Mouse (Mus musculus) thymus, adult 2 months (tissue): ENCODE measurements around the gene Runx2. TPM values are rescaled to one million over a fixed set of nuclear protein-coding genes. Genes with fewer than 3 reads are reported as not detected.
A peak's percentile ranks its signal among the peaks of the same experiment; 100 is the strongest.

Source experiments
- DNase-seq: peaks from one replicate; pipeline ENCODE4 v3.0.0; 2021
- H3K27ac ChIP-seq: fragments of 200-500 bp; 2 replicates; pipeline ENCODE4 v1.5.1; 2012; ENCODE audit warnings: low read length, control low read depth; ENCODE audit not compliant: control insufficient read depth, insufficient read depth
- H3K27me3 ChIP-seq: fragments of 200-500 bp; 2 replicates; pipeline ENCODE4 v1.6.1; 2012; ENCODE audit warnings: mild to moderate bottlenecking, low read length, moderate library complexity, mixed read lengths; ENCODE audit not compliant: control insufficient read depth, insufficient read depth
- H3K36me3 ChIP-seq: fragments of 200-500 bp; 2 replicates; pipeline ENCODE4 v1.6.1; 2012; ENCODE audit warnings: mild to moderate bottlenecking, low read length, moderate library complexity; ENCODE audit not compliant: control insufficient read depth, insufficient read depth
- H3K4me1 ChIP-seq: fragments of 200-500 bp; replicated peaks from 2 replicates; pipeline ENCODE4 v1.6.1; 2012; ENCODE audit warnings: low read length; ENCODE audit not compliant: control insufficient read depth, insufficient read depth
- H3K4me3 ChIP-seq: fragments of 200-500 bp; 2 replicates; pipeline ENCODE4 v1.5.1; 2012; ENCODE audit warnings: mild to moderate bottlenecking, low read length, control low read depth, moderate library complexity; ENCODE audit not compliant: control insufficient read depth, insufficient read depth
- CTCF ChIP-seq: fragments of 200-500 bp; IDR thresholded peaks from 2 replicates; pipeline ENCODE4 v1.5.1; 2012; ENCODE audit warnings: mild to moderate bottlenecking, control low read depth, low read length, moderate library complexity, borderline replicate concordance; ENCODE audit not compliant: control insufficient read depth, poor library complexity, insufficient read depth; ENCODE audit errors: extremely low read depth
- POLR2A ChIP-seq: fragments of 200-500 bp; IDR thresholded peaks from 2 replicates; pipeline ENCODE4 v1.6.1; 2012; ENCODE audit warnings: mild to moderate bottlenecking, low read length, control low read depth, moderate library complexity; ENCODE audit not compliant: control insufficient read depth, poor library complexity, insufficient read depth; ENCODE audit errors: extremely low read depth
- whole genome bisulfite sequencing: fragments of 180-500 bp; shearing (Covaris S2); methylation state at CpG from one replicate; pipeline ENCODE4 v1.1.7; 2018; 5-methylcytosine and 5-hydroxymethylcytosine counted together
- polyA plus RNA-seq: library from polyadenylated mRNA; depleted of rRNA; stranded (reverse); fragments of >200 nt; gene quantifications from 2 replicates; pipeline ENCODE4 v1.2.3, GENCODE M21; 2012

The Runx2 gene
- polyA plus RNA-seq, 1 experiment = 6.7 TPM

GRCm38 (mm10) chr17:44660121-44660806 lies 154.3 kb downstream of the Runx2 start:
- Histone ChIP-seq H3K4me3 (no peak overlapping the region), H3K27ac (no peak overlapping the region), H3K27me3 (no peaks in the 10 kb centered on the region), H3K4me1 (peaks cover 23% of the 10 kb centered on the region), H3K36me3 (no peaks in the 10 kb centered on the region)
- no peak for DNase-seq
- no peak for TF ChIP-seq POLR2A
- TF ChIP-seq CTCF = no peak
- WGBS = 67% methylated on average over 7 of the region's 7 CpGs

GRCm38 (mm10) chr17:44654503-44654902 lies 160.1 kb downstream of the Runx2 start:
- 9% methylated on average over 4 of the region's 4 CpGs for WGBS
- H3K36me3 ChIP-seq = no peaks in the 10 kb centered on the region
- no peaks in the 10 kb centered on the region for H3K27me3 ChIP-seq
- peaks cover 19% of the 10 kb centered on the region for H3K4me1 ChIP-seq
- TF ChIP-seq CTCF = no peak
- TF ChIP-seq POLR2A = no peak
- peak overlapping the region; percentile 44 for H3K27ac ChIP-seq
- no peak overlapping the region for H3K4me3 ChIP-seq
- DNase-seq = peak; percentile 78

GRCm38 (mm10) chr17:44653081-44653480 lies 161.5 kb downstream of the Runx2 start:
- no peak for DNase-seq
- Histone ChIP-seq H3K36me3 (no peaks in the 10 kb centered on the region), H3K4me3 (no peak overlapping the region), H3K27ac (no peak overlapping the region), H3K27me3 (no peaks in the 10 kb centered on the region), H3K4me1 (peaks cover 19% of the 10 kb centered on the region)
- no peak for TF ChIP-seq CTCF
- no peak for TF ChIP-seq POLR2A
- 95% methylated on average over 3 of the region's 3 CpGs for WGBS

GRCm38 (mm10) chr17:44652054-44652453 lies 162.5 kb downstream of the Runx2 start:
- Histone ChIP-seq H3K27me3 (no peaks in the 10 kb centered on the region), H3K27ac (no peak overlapping the region), H3K36me3 (no peaks in the 10 kb centered on the region), H3K4me1 (peaks cover 19% of the 10 kb centered on the region), H3K4me3 (no peak overlapping the region)
- DNase-seq = no peak
- 95% methylated on average over 7 of the region's 7 CpGs for WGBS
- TF ChIP-seq CTCF (no peak), POLR2A (no peak)

- Histone ChIP-seq H3K36me3 (no peaks in the 10 kb centered on the region), H3K4me3 (no peak overlapping the region), H3K27me3 (no peaks in the 10 kb centered on the region), H3K27ac (no peak overlapping the region), H3K4me1 (peaks cover 19% of the 10 kb centered on the region)
- TF ChIP-seq CTCF (no peak), POLR2A (no peak)
- DNase-seq = no peak
- WGBS = 94% methylated on average over 8 of the region's 8 CpGs
Observed at GRCm38 (mm10) chr17:44651613-44652012, 163.0 kb downstream of the Runx2 start.

GRCm38 (mm10) chr17:44650431-44650830 lies 164.2 kb downstream of the Runx2 start:
- H3K4me3 ChIP-seq = no peak overlapping the region
- WGBS = 95% methylated on average over 2 of the region's 2 CpGs
- H3K27ac ChIP-seq = no peak overlapping the region
- H3K27me3 ChIP-seq = no peaks in the 10 kb centered on the region
- H3K4me1 ChIP-seq = peaks cover 10% of the 10 kb centered on the region
- H3K36me3 ChIP-seq = no peaks in the 10 kb centered on the region
- no peak for TF ChIP-seq POLR2A
- no peak for TF ChIP-seq CTCF
- no peak for DNase-seq
